Mouse (Mus musculus) gastrocnemius, postnatal 36 days (tissue): ENCODE results near the gene Zfp808. TPM values are rescaled to one million over a fixed set of nuclear protein-coding genes. Genes with fewer than 3 reads are reported as not detected.
"Not testable (repeated sequence)": the region's sequence is repeated elsewhere in the genome, so short reads cannot be mapped to it uniquely, and the experiment has no call there.

ENCODE experiments used
- DNase-seq, 2 experiments: peaks; one replicate each; pipeline ENCODE4 v3.0.0; 2022
- intact Hi-C: fragments of 180-260 bp; cut with DNase I; formaldehyde crosslinking; loops from one replicate; pipeline ENCODE4 v1.15.1; 2025
- long read RNA-seq, 2 experiments: library from polyadenylated mRNA; stranded (forward); transcript quantifications; one replicate each; pipeline ENCODE4 v2.0.0; 2021
- total RNA-seq, 2 experiments: library from RNA; stranded (reverse); gene quantifications; 2 replicates each; pipeline ENCODE4 v1.2.3; 2021

Zfp808 gene
- under 1 TPM; 0.56 to 0.99 TPM for total RNA-seq
- long read RNA-seq, experiment 1, partial matches to known transcripts: 0 of 2 reads
- long read RNA-seq, experiment 1, other reads (novel, unspliced or antisense): 2 of 2 reads
- long read RNA-seq, experiment 2, partial matches to known transcripts: 0 of 1 reads
- long read RNA-seq, experiment 2, other reads (novel, unspliced or antisense): 1 of 1 reads

DNA sequence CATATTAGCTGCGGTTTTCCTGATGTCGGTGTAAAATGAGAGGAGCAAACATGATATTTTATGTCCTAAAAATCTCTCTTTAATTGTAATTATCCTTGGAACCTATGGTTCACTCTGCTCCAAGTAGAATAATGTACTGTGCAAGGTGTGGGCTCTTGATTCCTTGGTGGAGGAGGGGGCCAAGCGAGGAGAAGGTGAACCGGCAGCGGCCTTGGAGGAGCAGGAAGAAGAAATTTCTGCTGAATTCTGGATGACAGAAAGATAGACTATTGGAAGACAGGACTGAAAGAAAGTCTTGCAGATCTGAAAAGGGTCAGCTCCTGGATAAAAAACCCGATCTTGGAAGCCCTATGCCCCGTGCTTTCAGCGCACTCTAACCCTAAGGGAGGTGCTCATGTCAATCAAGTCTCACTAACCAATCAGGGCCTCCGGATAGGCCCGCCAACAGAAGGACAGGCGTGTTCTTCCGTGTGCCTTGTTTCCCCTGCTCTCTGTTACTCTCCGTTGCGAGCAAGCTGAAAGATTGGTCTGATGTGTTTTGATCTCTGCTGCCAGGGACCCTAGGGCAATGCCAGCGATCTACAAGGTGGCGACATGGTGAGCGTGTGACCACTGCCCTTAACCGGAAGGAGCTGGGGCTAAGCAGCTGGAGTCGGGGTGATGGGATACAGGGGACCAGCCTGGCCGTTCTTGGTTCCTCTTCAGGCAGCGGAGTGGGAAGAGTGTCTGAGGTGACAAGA, at the start of gene Zfp808:
Zfp808 (plus strand) TSS at position 455 of the 740 bp plus-strand sequence.
- intact Hi-C loops: not testable (repeated sequence)
- DNase-seq: peak; percentile 17 to 42

DNA sequence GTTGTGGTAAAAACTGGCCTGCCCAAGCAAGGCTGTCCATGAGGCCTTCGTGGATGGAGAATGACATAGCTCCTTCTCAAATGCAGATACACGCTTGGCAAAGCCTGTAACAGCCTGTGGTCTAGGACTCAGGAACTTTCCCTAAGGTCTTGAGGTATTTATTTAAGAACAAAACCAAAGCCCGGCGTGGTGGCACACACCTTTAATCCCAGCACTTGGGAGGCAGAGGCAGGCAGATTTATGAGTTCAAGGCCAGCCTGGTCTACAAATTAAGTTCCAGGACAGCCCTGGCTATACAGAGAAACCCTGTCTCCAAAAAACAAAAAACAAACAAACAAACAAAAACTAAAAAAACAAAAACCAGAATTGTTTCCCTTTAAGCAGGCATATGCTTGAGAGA, 30.9 kb upstream of the Zfp808 start:
- DNase-seq, intact Hi-C loops: not testable (repeated sequence)

DNA sequence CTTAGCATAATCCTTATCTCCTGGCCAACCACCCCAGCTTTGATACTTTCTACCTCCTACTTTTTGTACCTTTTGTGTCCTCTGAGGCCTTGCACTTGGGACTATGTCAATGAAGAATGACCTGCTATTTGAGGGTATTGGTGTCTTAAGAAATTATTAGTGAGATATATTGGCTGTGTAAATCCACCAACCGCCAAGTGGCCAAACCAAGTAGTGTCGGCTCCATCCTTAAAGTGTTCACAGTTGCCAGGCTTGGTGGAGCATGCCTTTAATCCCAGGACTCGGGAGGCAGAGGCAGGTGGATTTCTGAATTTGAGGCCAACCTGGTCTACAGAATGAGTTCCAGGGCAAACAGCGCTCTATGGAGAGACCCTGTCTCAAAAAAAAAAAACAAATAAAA, 30.2 kb upstream of the Zfp808 start:
- intact Hi-C loops, DNase-seq: not testable (repeated sequence)

DNA sequence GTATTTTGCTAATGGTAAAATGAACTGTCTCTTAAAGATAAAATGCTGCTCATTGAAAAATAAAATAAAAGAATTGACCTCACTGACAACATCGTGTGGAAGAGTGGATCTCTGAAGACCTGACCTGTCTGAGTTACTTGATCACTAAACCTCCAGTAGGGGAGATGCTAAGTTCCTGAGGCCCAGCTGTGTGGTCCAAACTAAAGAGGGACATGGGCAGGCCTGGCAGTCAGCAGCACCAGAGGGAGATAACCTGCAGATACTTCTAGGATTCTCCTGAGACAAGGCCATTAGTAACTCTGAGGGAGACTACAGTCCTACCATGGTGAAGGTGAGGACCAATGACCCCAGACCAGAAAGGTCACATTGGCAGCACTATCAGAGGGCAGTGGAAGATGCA, 27.3 kb upstream of the Zfp808 start:
- intact Hi-C loops, DNase-seq: not testable (repeated sequence)

DNA sequence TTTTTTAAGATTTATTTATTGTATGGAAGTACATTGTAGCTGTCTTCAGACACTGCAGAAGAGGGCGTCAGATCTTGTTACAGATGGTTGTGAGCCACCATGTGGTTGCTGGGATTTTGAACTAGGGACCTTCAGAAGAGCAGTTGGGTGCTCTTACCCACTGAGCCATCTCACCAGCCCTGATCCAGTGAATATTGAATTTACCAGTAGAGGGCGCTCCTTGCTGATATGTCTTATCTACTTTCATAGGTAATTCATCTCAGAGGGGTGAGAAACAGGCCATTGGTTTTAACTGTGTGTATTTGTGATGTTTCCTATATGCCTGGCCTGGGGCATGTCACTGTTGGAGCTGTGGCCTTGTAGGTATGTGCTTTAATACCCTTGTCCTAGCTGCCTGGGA, 13.8 kb upstream of the Zfp808 start:
- DNase-seq, intact Hi-C loops: not testable (repeated sequence)

DNA sequence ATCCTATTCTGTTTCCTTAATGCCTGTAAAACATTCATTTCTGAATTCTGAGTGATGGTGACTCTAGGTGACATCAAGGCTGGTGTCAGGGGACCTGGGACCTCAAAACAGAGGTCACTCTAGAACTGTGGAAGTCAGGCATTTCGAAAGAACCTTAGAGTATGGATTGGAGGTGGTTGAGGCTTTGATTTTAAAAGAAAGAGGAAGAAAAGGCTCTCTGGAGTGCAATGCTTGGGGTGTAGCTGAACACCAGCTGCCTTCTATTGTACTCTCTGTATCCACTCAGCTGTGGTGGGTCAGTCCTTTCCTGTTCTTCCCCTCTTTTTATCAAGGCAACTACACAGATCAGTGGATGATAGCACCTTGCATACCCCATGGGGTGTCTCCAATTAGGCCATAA, 8.1 kb upstream of the Zfp808 start:
- DNase-seq, intact Hi-C loops: not testable (repeated sequence)

DNA sequence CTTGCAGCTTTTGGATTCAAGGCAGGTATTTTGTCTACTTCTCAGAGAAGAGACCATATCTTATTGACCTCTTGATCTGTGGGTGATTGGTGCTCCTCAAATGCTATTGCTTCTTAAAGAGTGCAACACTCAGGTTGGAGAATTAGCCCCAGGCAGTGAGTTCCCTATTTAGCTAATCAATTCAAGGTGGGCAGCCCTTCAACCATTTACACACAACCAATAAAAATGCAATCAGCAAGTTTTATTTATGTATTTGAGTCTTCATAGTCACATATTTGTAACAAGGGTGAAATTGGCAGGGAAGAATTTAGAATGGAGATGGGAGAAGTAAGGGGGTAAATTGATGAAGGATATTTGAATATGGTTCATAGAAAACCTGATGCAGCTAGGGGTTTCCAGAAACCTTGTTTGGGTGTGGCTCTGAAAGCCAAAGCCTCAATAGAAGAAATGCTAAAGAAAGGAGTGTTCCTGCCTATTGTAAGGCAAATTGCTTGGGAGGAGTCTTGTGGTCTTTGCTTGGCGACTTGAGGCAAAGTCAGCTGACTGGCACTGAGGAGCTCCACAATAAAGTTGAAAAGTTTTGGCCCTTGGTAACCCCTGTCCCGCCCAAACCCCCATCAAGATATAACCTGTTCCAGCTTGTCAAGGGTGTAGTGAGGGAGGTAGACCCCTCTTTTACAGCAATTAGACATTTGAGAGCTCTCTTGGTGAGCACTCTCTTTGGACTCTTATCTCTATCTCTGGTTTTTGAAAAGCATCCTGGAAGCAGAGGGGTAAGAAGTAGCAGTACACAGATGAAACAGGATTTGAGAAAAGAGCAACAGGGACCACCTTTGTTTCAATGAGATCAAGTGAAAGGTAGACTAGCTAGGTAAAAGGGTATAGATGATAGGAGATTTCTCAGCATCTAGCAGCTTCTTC, 52.4 kb downstream of the Zfp808 start:
- DNase-seq, intact Hi-C loops: not testable (repeated sequence)

DNA sequence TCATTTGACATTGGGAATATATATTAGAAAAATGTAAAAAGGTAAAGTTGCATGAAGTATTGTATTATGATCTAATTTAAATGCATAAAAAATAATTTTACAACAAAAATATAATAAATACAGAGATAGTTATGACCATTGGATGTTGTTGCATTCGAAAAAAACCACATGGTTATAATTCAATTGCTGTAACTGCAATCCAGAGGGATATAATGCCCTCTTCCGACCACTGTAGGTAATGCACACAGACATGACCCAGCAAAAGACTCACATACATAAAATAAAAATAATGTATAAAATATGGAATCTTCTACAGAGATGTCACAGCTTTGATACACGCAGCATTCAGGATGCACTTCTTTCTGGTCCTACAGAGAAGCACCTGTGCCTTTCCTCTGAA, 115.6 kb downstream of the Zfp808 start:
- intact Hi-C loops: no loop called here
- no peak for DNase-seq

DNA sequence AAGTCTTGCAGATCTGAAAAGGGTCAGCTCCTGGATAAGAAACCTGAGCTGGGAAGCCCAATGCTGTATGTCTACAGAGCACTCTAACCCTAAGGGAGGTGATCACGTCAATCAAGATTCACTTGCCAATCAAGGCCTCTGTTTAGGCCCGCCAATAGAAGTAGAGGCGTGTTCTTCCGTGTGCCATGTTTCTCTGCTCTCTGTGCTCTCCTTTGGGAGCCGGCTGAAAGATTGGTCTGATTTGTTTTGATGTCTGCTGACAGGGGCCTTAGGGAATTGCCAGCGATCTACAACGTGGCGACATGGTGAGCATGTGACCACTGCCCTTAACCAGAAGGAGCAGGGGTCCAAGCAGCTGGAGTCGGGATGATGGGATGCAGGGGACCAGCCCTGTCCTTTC, 125.5 kb downstream of the Zfp808 start:
- DNase-seq, intact Hi-C loops: not testable (repeated sequence)

DNA sequence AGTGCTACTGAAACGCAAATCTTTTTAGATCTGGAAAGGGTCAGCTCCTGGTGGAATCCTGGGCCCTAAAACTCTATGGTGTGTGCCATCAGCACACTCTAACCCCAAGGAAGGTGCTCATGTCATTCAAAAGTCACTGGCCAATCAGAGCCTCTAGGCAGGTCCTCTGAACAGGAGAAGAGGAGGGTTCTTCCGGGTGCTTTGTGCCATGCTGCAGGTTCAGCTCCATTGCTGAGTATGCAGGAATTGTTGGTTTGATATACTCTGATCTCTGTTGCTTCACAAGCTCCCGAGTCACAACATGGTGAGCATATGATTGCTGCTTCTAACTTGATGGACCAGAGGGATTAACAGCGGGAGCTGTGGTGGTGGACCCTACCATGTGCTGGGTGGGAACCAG, 133.7 kb downstream of the Zfp808 start:
- no peak for DNase-seq
- intact Hi-C loops: no loop called here
